ENCODE assay signal across 9 mouse cellular contexts in genomic region chr16:67776091-67776490, GRCm38 (mm10).
DNase-seq lines count a peak whose midpoint lies in the region; ATAC-seq lines count a peak whose summit lies in the region.
"Had no signal": no experiment of that assay in that cellular context is flagged by ENCODE, and none has a peak within 500 bp of the region (broad histone marks: within the 10 kb centered on the region; RNA-seq: fewer than 3 reads in every experiment).

No protein-coding gene starts in this region.

- no peak overlapping the region for H3K4me3 ChIP-seq in midbrain, embryonic 10.5 days
- no peak overlapping the region for H3K4me3 ChIP-seq in midbrain, embryonic 13.5 days (replicated peaks)
- H3K4me3 ChIP-seq: liver, embryonic 13.5 days had no signal

- DNase-seq in adrenal gland, postnatal 14 days: peak; percentile 22
- no peak for DNase-seq in adrenal gland, postnatal 4 days (ENCODE audit: low spot score in 2 of 2)
- DNase-seq in midbrain, embryonic 10.5 days (ENCODE audit: low spot score): peak; percentile 22
- DNase-seq in cerebellum, adult 11-12 months: peak; percentile 16
- DNase-seq in kidney, postnatal 14 days: peak; percentile 21
- DNase-seq in retina, adult 2 months (ENCODE audit: low read depth, low spot score): peak; percentile 28
- no peak for DNase-seq in heart, postnatal 25 days (ENCODE audit: low spot score)
- DNase-seq: liver, embryonic 13.5 days had no signal

- intact Hi-C loops in heart, postnatal 25 days (cut with DNase I): no loop called here

- H3K4me1 ChIP-seq in midbrain, embryonic 10.5 days: no peaks in the 10 kb centered on the region
- no peaks in the 10 kb centered on the region for H3K4me1 ChIP-seq in midbrain, embryonic 13.5 days (replicated peaks)
- H3K4me1 ChIP-seq: liver, embryonic 13.5 days had no signal

- WGBS in midbrain, embryonic 10.5 days: 47% methylated on average over 3 of the region's 3 CpGs
- 48% methylated on average over 3 of the region's 3 CpGs for WGBS in midbrain, embryonic 13.5 days

- H3K9me3 ChIP-seq in midbrain, embryonic 10.5 days (replicated peaks): no peaks in the 10 kb centered on the region
- H3K9me3 ChIP-seq in midbrain, embryonic 13.5 days: no peaks in the 10 kb centered on the region
- H3K9me3 ChIP-seq: liver, embryonic 13.5 days had no signal

- H3K9ac ChIP-seq in midbrain, embryonic 13.5 days (replicated peaks): no peak overlapping the region
- H3K9ac ChIP-seq: liver, embryonic 13.5 days had no signal

- ATAC-seq in midbrain, embryonic 13.5 days: no peak

- H3K4me2 ChIP-seq in midbrain, embryonic 13.5 days (replicated peaks): no peak overlapping the region
- H3K4me2 ChIP-seq: liver, embryonic 13.5 days had no signal

- H3K27ac ChIP-seq in midbrain, embryonic 10.5 days (replicated peaks): no peak overlapping the region
- H3K27ac ChIP-seq in midbrain, embryonic 13.5 days: no peak overlapping the region
- H3K27ac ChIP-seq: liver, embryonic 13.5 days had no signal

- H3K36me3 ChIP-seq in midbrain, embryonic 10.5 days: no peaks in the 10 kb centered on the region
- H3K36me3 ChIP-seq in midbrain, embryonic 13.5 days: no peaks in the 10 kb centered on the region
- H3K36me3 ChIP-seq: liver, embryonic 13.5 days had no signal

- no peaks in the 10 kb centered on the region for H3K27me3 ChIP-seq in midbrain, embryonic 10.5 days (ENCODE audit: low read depth, poor library complexity, severe bottlenecking)
- no peaks in the 10 kb centered on the region for H3K27me3 ChIP-seq in midbrain, embryonic 13.5 days
- H3K27me3 ChIP-seq: liver, embryonic 13.5 days had no signal

Comparison
In these comparisons a context has a peak if more than half of its experiments do, and no peak if none do; other contexts are left out.
1. DNase-seq: peak in adrenal gland, postnatal 14 days (single experiment), midbrain, embryonic 10.5 days (single experiment), cerebellum, adult 11-12 months (single experiment), kidney, postnatal 14 days (single experiment) and retina, adult 2 months (single experiment); none in adrenal gland, postnatal 4 days (0 of 2) and heart, postnatal 25 days (single experiment).